Mouse (Mus musculus) lung, embryonic 15.5 days (tissue): ENCODE results near the gene Grap. TPM values are rescaled to one million over a fixed set of nuclear protein-coding genes. Genes with fewer than 3 reads are reported as not detected.
A peak's percentile ranks its signal among the peaks of the same experiment; 100 is the strongest.

Experiments used
- ATAC-seq: fragments of 200-750 bp; cut with Nextera tagmentation; 2 replicates; pipeline ENCODE4 v1.8.0; 2017; ENCODE audit warnings: moderate number of reproducible peaks, borderline replicate concordance; ENCODE audit not compliant: low FRiP score, low TSS enrichment; ENCODE audit errors: extremely low read depth
- H3K27ac ChIP-seq: fragments of 300-500 bp; sonication (generic); 2 replicates; pipeline ENCODE4 v1.5.1; 2015; ENCODE audit warnings: moderate library complexity, mild to moderate bottlenecking, inconsistent platforms
- H3K27me3 ChIP-seq: fragments of 300-500 bp; sonication (generic); 2 replicates; pipeline ENCODE4 v1.6.1; 2015; ENCODE audit warnings: inconsistent platforms
- H3K36me3 ChIP-seq: fragments of 300-500 bp; sonication (generic); 2 replicates; pipeline ENCODE4 v1.6.1; 2015; ENCODE audit warnings: inconsistent platforms
- H3K4me1 ChIP-seq: fragments of 300-500 bp; sonication (generic); 2 replicates; pipeline ENCODE4 v1.6.1; 2015; ENCODE audit warnings: inconsistent platforms
- H3K4me2 ChIP-seq: fragments of 300-500 bp; sonication (generic); 2 replicates; pipeline ENCODE4 v1.6.1; 2015; ENCODE audit warnings: inconsistent platforms, mild to moderate bottlenecking, moderate library complexity
- H3K4me3 ChIP-seq: fragments of 300-500 bp; sonication (generic); 2 replicates; pipeline ENCODE4 v1.5.1; 2015; ENCODE audit warnings: mild to moderate bottlenecking, inconsistent platforms
- H3K9ac ChIP-seq: fragments of 300-500 bp; sonication (generic); 2 replicates; pipeline ENCODE4 v1.6.1; 2015; ENCODE audit warnings: inconsistent platforms
- H3K9me3 ChIP-seq: fragments of 300-500 bp; sonication (generic); 2 replicates; pipeline ENCODE4 v1.6.1; 2016; ENCODE audit warnings: inconsistent platforms
- WGBS: fragments of 180-500 bp; shearing (Covaris S2); methylation state at CpG from one replicate; pipeline ENCODE4 v1.1.7; 2015; 5-methylcytosine and 5-hydroxymethylcytosine counted together
- polyA plus RNA-seq: library from polyadenylated mRNA; unstranded; fragments of >200 nt; fragmentation: Nextera tagmentation; extraction: Ambion mirVana; gene quantifications from 2 replicates; pipeline ENCODE4 v1.2.1, GENCODE M21; 2015

Grap gene
- polyA plus RNA-seq, 1 experiment from 2014 or later: 42.2 TPM

- Histone ChIP-seq H3K4me3 (no peak overlapping the region), H3K9ac (no peak overlapping the region), H3K36me3 (no peaks in the 10 kb centered on the region), H3K4me2 (no peak overlapping the region), H3K27me3 (no peaks in the 10 kb centered on the region), H3K27ac (no peak overlapping the region), H3K4me1 (peaks cover 8% of the 10 kb centered on the region), H3K9me3 (no peaks in the 10 kb centered on the region)
- ATAC-seq: no peak
- WGBS: 88% methylated on average over 5 of the region's 5 CpGs
These were observed 9.1 kb downstream of the Grap start for GRCm38 (mm10) chr11:61662189-61662588.

DNA sequence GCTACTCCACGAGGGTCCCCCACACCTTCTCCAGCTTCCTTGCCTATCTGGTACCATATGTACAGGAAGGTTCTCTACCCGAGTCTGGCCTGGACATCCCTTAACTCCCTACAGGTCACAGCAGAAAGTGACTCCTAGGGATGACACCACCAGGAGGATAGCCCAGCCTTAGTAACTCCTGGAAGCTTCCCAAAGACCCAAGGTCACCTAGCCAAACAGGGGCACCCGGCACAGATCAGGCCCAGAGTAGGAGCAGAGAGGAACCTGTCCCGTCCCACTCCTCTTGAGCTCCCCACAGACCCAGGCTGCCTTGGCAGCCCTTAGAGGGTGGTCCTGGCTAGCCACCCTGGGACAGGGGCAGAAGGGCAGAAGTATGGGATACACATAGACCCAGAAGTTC lies 12.3 kb downstream of the Grap start:
- Histone ChIP-seq H3K4me3 (no peak overlapping the region), H3K36me3 (no peaks in the 10 kb centered on the region), H3K9ac (no peak overlapping the region), H3K4me1 (peaks cover 6% of the 10 kb centered on the region), H3K27me3 (no peaks in the 10 kb centered on the region), H3K4me2 (no peak overlapping the region), H3K9me3 (no peaks in the 10 kb centered on the region), H3K27ac (no peak overlapping the region)
- ATAC-seq: no peak
- 87% methylated on average over 4 of the region's 4 CpGs for WGBS

- Histone ChIP-seq H3K9me3 (no peaks in the 10 kb centered on the region), H3K4me3 (no peak overlapping the region), H3K9ac (no peak overlapping the region), H3K36me3 (no peaks in the 10 kb centered on the region), H3K27ac (no peak overlapping the region), H3K4me2 (no peak overlapping the region), H3K27me3 (no peaks in the 10 kb centered on the region), H3K4me1 (peaks cover 6% of the 10 kb centered on the region)
- ATAC-seq: no peak
- 39% methylated on average over 7 of the region's 7 CpGs for WGBS
These were observed 13.1 kb downstream of the Grap start for GRCm38 (mm10) chr11:61665991-61666799.

GRCm38 (mm10) chr11:61667248-61667647 lies 14.2 kb downstream of the Grap start:
- Histone ChIP-seq H3K27me3 (no peaks in the 10 kb centered on the region), H3K9me3 (no peaks in the 10 kb centered on the region), H3K4me3 (no peak overlapping the region), H3K27ac (no peak overlapping the region), H3K36me3 (no peaks in the 10 kb centered on the region), H3K4me1 (peaks cover 6% of the 10 kb centered on the region), H3K4me2 (no peak overlapping the region), H3K9ac (no peak overlapping the region)
- ATAC-seq: no peak
- WGBS: 70% methylated on average over 5 of the region's 5 CpGs

DNA sequence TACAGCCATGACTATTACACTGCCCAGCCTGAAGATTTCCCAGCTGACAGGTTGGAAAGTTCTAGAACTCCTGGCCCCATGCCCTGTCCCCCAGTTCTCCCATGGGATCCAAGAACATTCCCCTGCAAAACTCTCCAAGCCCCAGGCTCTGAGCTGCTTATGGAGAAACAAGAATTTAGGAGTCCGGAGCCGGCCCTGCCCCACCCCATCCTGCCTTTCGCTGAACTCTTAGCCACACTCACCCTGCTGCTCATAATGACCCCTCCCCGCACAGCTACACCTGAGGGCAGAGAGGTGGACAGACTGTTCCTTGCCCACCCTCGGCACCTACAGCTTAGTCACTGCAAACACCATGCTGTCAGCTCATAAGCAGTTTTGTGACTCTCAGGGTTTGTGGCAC lies 14.7 kb downstream of the Grap start:
- Histone ChIP-seq H3K9me3 (no peaks in the 10 kb centered on the region), H3K4me2 (no peak overlapping the region), H3K9ac (no peak overlapping the region), H3K4me1 (peaks cover 6% of the 10 kb centered on the region), H3K27ac (no peak overlapping the region), H3K36me3 (no peaks in the 10 kb centered on the region), H3K4me3 (no peak overlapping the region), H3K27me3 (no peaks in the 10 kb centered on the region)
- 48% methylated on average over 5 of the region's 5 CpGs for WGBS
- ATAC-seq: no peak

DNA sequence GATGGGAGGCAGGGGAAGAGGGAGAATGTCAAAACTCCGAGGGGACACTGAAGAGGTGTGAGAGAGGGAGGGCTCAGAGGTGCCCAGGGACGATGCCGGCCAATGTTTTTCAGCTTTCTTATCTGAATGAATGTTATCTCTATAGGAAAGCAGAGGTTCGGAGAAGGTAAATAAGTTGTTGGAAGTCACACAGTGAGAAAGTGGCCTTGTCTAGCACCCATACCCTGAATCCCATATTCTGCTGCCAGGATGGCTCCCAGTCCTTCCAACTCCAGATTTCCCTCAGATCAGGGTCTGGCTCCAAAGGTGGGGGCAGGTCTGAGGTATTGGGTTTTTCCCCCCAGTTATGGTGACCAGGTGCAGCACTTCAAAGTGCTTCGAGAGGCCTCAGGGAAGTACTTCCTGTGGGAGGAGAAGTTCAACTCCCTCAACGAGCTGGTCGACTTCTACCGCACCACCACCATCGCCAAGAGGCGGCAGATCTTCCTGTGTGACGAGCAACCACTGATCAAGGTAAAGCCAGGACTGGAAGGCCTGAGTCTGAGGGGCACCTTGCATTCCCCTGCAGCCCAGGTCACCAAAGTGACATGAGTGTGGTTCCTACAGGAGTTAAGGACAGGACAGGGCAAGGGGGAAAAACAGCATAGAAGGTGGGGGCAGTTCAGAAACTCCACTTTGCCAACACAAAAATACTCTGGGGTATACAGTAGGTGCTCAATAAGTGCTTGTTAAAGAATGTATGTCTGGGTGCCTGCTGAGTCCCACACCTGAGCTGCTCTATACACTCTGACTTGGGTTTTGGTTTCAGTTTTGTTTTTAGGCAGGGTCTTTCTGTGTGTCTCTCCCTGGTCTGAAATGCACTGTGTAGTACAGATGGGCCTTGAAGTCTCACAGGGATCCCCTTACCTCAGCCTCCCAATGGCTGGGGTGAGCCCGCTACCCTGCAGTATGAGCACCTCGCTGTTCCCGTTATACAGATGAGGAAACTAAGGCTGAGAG lies 16.7 kb downstream of the Grap start:
- H3K4me2 ChIP-seq: no peak overlapping the region

GRCm38 (mm10) chr11:61671781-61672383 lies 18.8 kb downstream of the Grap start:
- H3K27ac ChIP-seq: no peak overlapping the region
- ATAC-seq: no peak
- H3K4me2 ChIP-seq: no peak overlapping the region
- no peak overlapping the region for H3K9ac ChIP-seq
- no peak overlapping the region for H3K4me3 ChIP-seq
- peaks cover 11% of the 10 kb centered on the region for H3K4me1 ChIP-seq
- no peaks in the 10 kb centered on the region for H3K27me3 ChIP-seq
- no peaks in the 10 kb centered on the region for H3K36me3 ChIP-seq
- H3K9me3 ChIP-seq: no peaks in the 10 kb centered on the region
- WGBS: 48% methylated on average over 19 of the region's 19 CpGs

More for the DNA sequence above, 16.7 kb downstream of the Grap start:
- no peaks in the 10 kb centered on the region for H3K36me3 ChIP-seq
- H3K27ac ChIP-seq: no peak overlapping the region
- H3K4me3 ChIP-seq: no peak overlapping the region
- no peaks in the 10 kb centered on the region for H3K27me3 ChIP-seq
- no peak overlapping the region for H3K9ac ChIP-seq
- no peaks in the 10 kb centered on the region for H3K9me3 ChIP-seq
- H3K4me1 ChIP-seq: peaks cover 13% of the 10 kb centered on the region
- WGBS: 46% methylated on average over 14 of the region's 14 CpGs
- no peak for ATAC-seq

- H3K4me1 ChIP-seq: peaks cover 9% of the 10 kb centered on the region
- H3K4me3 ChIP-seq: no peak overlapping the region
- no peaks in the 10 kb centered on the region for H3K9me3 ChIP-seq
- H3K27me3 ChIP-seq: no peaks in the 10 kb centered on the region
- no peak overlapping the region for H3K9ac ChIP-seq
- H3K36me3 ChIP-seq: no peaks in the 10 kb centered on the region
- WGBS: 39% methylated on average over 8 of the region's 8 CpGs
- no peak for ATAC-seq
- no peak overlapping the region for H3K4me2 ChIP-seq
- H3K27ac ChIP-seq: no peak overlapping the region
These were observed 20.6 kb downstream of the Grap start for GRCm38 (mm10) chr11:61673686-61674085.

DNA sequence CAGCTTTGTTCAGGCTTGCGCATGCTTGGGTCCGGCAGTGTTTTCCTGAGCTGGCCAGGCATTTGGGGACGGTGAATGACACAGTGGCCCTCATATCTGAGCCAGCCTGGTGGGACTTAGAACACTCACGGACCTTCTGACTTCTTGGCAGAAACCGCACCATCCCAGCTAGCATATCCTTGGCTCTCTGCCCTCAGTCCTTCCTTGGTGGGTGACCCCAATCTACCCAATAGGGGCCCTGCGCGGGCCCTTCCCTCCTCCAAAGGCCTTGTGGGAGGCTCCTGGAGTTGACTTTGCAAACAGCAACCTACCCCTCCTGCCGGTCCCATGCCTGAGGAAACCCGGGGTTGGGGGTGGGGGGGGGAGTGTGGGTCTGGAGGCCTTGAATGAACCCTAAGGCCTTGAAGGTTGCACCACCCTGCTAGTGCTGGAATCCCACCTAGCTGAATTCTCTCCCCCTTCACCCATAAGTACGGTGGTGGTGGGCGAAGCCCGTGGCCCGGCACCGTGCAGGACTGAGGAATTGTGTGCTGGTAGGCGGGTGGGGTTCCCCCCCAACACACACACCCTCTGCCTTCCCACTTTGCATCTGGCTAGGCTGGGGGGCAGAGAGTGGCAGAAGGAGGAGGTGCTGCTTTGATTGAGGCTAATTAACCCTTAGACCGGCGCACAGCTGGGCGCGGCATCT lies 21.2 kb downstream of the Grap start:
- 21% methylated on average over 19 of the region's 19 CpGs for WGBS
- H3K27ac ChIP-seq: no peak overlapping the region
- H3K9ac ChIP-seq: no peak overlapping the region
- ATAC-seq: peak; percentile 53; the same call in 1 of the 2 replicates
- H3K4me3 ChIP-seq: no peak overlapping the region
- no peaks in the 10 kb centered on the region for H3K9me3 ChIP-seq
- H3K36me3 ChIP-seq: no peaks in the 10 kb centered on the region
- H3K27me3 ChIP-seq: no peaks in the 10 kb centered on the region
- H3K4me2 ChIP-seq: peak overlapping the region; percentile 21; the same call in 1 of the 2 replicates
- peaks cover 9% of the 10 kb centered on the region for H3K4me1 ChIP-seq

GRCm38 (mm10) chr11:61674839-61675159 lies 21.7 kb downstream of the Grap start:
- H3K4me1 ChIP-seq: peaks cover 9% of the 10 kb centered on the region
- no peak overlapping the region for H3K9ac ChIP-seq
- H3K36me3 ChIP-seq: no peaks in the 10 kb centered on the region
- H3K27ac ChIP-seq: no peak overlapping the region
- H3K4me2 ChIP-seq: peak overlapping the region; percentile 21; the same call in 1 of the 2 replicates
- ATAC-seq: peak; percentile 44; the same call in 1 of the 2 replicates
- no peaks in the 10 kb centered on the region for H3K27me3 ChIP-seq
- H3K4me3 ChIP-seq: no peak overlapping the region
- 9% methylated on average over 8 of the region's 8 CpGs for WGBS
- H3K9me3 ChIP-seq: no peaks in the 10 kb centered on the region

GRCm38 (mm10) chr11:61675332-61675731 lies 22.3 kb downstream of the Grap start:
- no peak overlapping the region for H3K9ac ChIP-seq
- H3K27ac ChIP-seq: no peak overlapping the region
- H3K9me3 ChIP-seq: no peaks in the 10 kb centered on the region
- no peak overlapping the region for H3K4me2 ChIP-seq
- ATAC-seq: no peak
- no peak overlapping the region for H3K4me3 ChIP-seq
- WGBS: 38% methylated on average over 2 of the region's 2 CpGs
- peaks cover 9% of the 10 kb centered on the region for H3K4me1 ChIP-seq
- H3K27me3 ChIP-seq: no peaks in the 10 kb centered on the region
- no peaks in the 10 kb centered on the region for H3K36me3 ChIP-seq
